Mouse (Mus musculus) frontal cortex, postnatal 14 days (tissue): ENCODE results near the gene Eva1c.
"Not testable (repeated sequence)": the region's sequence is repeated elsewhere in the genome, so short reads cannot be mapped to it uniquely, and the experiment has no call there.

Experiments used
- DNase-seq, 2 experiments: peaks; one replicate each; pipeline ENCODE4 v3.0.0; 2022; ENCODE audit warnings: low spot score in 2 of 2

The Eva1c gene

DNA sequence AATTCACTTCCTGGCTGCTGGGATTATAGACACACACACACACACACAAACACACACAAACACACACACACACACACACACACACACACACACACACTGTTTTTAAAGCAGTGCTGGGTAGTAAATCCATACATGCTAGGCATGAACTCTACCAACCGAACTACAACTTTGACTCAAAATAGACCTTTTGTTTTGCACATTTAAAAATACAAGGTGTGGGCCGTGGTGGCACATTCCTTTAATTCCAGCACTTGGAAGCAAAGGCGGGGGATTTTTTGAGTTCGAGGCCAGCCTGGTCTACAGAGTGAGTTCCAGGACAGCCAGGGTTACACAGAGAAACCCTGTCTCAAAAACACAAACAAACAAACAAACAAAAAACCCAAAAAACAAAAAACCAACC, 2.5 kb upstream of the Eva1c start:
- DNase-seq = not testable (repeated sequence)

DNA sequence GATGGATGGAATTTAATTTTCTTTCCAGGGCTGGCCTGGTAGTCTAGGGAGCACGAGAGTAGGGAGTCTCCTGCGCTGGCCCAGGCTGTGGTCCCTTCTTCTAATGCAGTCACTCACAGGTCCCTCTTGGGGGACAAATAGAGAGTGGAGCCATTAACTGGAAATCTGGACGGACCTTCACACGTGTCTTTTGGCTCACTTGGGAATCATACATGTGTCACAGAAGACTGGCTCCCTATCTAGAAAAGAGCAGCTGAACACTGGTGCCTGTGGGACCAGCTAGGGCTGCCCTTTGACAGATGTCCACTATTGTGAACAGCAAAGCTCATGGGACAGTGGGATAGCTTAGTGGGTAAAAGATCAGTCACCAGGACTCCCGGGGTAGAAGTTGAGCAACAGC, 478 bp upstream of the Eva1c start:
- no peak for DNase-seq

DNA sequence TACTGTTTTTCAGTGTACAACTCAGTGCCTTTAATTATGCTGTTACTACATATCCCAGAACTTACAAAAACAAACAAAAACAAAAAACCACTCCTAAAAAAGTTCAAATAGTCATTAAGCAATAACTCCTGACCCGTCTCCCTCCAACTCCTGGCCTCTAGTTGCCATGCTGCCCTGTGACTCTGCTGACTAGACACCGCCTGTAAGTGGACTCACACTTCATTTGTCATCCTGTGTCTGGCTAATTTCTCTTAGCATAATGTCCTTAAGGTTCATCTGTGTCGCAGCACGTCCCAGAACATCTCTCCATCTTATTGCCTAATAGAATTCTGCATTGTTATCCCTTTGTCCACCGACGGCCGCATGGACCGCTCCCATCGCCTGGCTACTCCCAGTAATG, 979 bp downstream of the Eva1c start:
- DNase-seq = no peak

DNA sequence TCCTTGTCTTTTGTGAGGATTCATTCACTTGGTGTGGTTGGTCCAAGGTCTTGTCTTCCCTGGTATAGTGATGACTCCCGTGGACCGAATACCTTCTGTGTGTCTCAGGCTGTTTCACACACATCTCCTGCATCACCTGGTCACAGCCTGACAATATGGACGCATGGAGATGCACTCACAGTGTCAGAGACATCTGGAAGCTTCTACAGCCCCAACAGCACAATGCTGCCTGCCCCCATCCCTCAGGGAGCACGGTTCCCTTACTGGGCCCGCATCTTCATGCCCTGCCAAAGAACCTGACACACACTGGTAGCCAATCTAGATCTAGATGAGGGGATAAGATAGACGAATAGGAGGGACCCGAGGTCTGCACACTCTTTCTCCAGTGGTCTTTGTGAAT, 2.6 kb downstream of the Eva1c start:
- DNase-seq = no peak

DNA sequence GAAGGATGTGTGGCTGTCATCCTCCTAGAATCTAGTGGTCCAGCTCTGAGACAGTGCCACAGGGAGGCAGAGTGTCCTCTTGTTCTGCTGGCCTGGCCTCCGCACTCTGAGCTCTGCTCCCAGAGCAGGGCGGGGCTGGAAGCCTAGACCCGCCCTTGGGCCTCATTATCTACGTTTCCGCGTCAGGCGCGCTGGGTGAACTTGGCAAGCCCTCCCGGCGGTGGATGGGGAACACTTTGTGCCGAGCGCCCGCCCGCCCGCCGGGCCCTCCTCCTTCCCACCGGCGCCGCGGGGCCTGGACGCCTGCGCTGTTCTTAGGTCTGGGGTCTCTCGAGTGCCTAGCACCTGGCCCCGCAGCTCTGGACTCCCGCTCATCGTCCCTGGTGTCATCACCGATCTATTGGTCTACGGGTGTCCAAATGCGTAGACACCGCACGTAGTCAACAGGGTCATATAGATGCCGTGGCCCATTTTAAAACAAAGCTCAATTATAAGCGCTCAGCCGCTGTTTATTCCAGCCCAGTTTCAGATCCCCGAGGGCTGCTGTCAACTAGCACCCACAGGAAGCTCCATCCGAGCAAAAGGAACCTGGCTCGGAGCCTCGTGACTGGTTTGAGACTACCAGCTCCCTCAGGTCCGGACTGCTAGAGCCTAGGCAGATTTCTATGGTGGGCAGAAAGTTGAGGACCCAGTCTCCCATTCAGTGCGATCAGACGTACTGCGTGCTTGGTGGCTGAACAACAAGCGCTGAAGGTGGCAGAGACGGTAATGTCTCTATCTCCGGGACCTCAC, 3.6 kb downstream of the Eva1c start:
- DNase-seq = peak; percentile 32 to 46

DNA sequence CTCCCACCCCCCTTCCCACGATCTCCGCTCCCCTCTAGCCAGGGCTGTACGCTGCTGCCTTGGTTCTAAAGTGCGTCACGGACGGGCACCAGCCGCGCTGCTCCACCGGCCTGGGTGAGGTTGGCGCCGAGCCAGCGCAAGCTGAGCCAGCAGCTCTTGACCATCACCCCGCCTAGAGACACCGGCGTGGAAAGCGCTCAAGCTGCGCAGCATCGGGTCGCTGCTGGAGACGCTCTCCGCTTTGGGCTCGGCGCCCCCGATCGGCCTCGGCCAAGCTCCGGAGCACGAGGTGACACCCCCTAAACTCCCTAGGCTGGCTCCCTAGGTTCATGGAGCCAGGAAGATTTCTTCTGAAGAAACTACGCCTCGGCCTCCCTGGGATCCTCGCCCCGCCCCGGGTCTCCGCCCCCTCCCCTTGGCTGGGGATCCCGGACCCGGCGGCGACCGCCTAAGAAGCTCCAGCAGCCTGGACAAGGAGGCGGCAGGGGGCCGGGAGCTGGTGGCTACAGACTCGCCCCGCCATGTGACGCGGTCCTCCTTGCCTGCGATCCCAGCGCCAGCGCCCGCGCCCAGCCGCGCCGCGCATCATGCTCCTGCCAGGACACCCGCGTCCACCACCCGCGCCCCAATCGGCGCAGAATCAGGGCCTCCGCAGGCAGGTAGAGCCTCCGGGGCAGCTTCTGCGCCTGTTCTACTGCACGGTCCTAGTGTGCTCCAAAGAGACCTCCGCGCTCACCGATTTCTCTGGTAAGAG, 4.3 kb downstream of the Eva1c start:
- peak; percentile 14 to 29 for DNase-seq

DNA sequence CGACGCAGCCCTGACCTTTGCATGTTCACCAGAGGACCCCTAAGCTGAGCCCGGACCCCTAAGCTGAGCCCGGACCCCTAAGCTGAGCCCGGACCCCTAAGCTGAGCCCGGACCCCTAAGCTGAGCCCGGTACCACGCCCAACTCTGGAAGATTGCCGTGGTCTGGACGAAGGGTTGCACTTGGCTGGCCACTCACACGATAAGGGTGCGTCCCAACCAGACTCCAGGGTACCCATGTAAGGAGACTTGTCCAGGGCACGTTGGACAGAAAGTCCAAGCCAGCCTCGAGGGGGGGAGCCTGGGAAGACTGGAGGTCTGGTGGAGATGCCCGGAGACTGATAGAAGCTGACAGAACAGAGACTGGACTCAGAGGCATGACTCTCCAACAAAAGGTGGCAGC, 5.2 kb downstream of the Eva1c start:
- DNase-seq = no peak

DNA sequence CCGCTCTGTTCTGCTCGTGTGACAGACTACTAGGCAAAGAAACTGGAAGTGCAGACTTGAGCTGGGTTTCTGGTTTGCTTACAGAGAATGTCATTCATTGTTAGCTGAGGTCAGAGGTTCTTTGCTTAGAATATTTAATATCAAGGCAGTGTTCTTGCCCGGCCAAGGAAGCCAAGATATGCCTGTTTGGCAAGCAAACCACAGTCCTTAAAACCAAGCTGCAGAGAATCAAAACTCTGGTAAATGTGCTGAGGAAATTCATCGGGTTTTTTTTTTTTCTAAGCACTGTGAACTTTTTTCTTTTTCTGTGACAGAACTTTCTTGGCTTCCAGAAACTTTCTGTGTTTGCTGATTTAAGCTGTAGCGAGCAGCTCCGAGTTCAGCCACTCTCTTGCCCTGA, 6.0 kb downstream of the Eva1c start:
- DNase-seq = no peak

DNA sequence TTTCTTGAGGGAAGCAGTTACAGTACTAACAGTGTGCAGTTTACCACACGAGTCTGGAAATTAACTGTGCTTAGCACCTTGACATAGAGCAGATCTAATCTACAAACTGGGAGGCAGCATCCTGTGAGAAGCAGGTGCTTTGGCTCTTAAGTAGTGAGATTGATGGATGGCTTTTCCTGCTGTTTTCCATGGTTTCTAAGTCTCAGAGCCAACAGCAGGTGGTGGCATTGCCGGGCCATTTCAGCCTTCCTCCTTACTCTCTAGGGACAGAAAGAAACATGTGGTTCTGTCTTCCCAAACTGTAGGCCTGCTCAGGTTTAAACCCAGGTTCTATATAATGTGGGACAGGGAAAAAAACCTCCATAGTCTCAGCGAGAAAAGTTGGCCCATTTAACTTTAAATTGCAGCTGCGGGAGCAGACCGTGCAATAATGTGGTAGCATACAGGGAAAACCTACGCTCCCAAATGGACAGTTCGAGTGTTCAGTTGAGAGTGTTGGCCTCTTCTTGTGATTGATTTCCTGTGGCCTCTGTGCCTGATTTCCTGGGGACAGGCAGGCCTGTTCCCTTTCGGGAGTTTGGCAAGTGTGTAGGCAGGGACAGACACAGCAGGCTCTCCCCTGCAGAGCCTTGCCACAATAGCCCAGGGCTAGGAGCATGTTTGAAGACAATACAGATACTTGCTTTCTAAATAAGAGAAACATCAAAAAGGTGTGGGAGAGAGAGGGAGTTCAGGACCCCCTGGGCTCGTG, 6.7 kb downstream of the Eva1c start:
- no peak for DNase-seq

DNA sequence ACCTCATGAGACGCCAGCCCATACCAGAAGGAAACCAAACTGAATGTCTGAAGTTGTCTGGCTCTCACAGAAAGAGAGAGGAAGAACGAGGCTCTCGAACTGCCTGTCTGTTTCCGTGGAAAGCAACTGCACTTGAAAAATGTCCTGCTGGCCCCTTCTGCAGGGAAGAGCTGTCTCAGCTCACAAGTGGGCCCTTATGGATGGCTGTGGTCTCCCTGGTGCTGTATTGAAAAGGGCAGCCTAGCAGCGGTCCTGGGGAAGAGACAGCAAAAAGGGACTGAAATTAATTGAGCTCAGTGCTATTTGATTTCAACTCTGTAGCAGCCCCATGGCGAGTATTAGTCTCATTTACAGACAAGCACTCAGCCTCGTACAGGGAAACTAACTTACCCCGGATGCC, 10.9 kb downstream of the Eva1c start:
- DNase-seq = no peak

DNA sequence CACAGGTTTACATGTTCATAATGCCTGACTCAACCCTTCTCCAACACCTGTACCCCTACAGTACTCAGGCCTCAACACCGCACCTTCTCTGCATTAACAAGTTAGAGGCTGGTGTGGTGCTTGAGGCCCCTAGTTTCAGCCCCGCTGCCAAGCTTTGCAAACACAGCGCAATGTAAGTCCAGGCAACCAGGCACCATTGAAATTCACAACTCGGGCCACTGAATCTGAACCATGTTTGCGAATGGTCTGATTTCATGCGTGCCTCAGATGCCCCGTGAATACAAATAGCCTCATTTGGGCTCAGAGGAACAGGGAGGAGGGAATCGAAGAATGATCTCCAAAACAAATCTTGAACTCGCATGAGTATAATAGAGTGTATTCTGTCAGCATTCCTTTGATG, 15.6 kb downstream of the Eva1c start:
- no peak for DNase-seq

DNA sequence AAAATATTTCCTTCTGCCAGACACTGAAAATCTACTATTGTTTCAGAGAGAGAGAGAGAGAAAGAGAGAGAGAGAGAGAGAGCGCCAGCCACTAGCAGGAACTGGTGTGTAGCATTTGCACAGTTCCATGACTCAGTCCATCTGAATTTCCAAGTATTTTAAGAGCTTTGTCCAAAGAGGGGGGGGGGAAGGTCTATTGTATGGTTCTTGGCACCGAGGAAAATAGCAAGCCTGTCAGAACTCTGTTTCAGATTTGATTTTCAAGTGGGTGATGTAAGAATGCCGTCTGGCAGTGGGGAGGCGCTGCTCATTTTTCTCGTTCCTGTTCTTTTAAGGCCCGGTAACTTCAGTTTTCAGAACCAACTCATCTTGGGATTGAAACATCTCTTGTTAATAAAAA, 18.5 kb downstream of the Eva1c start:
- DNase-seq = no peak

DNA sequence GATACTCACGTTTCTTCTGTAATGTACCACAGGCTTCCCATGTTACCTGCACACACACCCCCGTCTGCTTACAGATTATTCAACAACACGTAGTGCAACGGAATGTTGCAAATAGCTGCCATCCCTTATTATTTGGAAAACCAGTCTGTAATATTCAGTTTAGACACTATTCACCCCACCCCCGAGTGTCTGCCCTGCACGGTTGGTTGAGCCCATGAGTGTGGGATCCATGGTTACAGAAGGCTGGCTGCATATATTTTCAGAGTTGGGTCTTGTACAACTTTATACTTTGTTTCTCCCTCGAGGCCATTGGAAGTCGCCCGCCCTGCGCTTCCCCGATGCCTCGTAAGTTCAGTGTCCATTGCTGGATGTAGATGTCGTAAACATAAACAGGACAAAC, 19.1 kb downstream of the Eva1c start:
- no peak for DNase-seq

DNA sequence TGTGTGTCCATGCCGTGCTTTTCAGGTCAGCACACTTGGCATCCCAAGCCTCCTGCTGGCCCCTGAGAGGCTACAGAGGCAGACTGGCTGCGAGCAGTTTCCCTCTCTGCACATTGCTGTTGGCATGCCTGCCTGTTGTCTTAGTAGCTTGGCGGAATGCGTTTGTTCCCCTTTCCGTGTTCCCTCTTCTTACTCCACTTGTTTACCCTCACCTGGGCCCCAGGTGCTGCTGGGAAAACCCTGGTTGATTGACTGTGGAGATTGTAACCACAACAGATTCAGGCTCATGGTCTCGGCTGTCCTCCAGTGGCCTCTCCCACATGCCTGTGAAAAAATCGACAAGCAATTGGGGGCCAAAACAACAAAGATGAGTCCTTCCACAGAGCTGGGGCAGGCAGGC, 22.2 kb downstream of the Eva1c start:
- DNase-seq = no peak

DNA sequence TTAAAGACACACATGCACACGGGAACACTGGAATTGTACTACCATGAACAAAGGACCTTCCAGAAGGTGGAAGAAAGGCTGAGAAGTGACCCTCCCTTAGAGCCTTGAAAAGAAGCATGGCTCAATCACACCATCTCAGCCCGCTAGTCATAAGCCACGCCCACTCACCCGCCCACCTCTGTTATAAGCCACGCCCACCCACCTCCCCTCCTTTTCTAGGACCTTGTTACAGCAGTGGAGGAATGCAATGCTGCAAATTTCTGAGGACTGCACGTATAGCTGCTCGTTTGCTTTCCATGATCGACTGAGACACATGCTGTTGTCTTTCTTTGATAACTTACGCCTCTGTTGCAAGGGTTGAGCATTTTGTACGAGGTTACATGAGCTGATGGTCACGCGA, 22.7 kb downstream of the Eva1c start:
- no peak for DNase-seq

DNA sequence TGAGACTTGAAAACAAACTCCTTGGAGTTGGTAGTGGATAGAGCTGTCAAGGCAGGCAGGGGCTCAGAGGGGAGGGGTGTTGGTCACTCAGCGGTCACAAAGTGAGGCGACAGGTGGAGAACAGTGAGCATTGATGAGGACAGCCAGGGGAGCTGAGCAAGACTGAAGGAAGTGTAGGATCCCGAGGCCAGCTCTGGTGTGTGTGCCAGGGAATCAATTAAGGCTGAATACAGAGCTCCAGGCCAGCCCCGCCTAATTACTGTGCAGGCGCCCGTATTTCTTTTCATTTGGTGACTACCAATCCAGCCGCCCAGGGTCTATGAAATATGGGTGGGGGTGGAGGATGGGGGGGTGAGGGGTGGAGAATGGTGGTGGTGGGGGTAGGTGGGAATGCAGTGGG, 24.4 kb downstream of the Eva1c start:
- DNase-seq = no peak

DNA sequence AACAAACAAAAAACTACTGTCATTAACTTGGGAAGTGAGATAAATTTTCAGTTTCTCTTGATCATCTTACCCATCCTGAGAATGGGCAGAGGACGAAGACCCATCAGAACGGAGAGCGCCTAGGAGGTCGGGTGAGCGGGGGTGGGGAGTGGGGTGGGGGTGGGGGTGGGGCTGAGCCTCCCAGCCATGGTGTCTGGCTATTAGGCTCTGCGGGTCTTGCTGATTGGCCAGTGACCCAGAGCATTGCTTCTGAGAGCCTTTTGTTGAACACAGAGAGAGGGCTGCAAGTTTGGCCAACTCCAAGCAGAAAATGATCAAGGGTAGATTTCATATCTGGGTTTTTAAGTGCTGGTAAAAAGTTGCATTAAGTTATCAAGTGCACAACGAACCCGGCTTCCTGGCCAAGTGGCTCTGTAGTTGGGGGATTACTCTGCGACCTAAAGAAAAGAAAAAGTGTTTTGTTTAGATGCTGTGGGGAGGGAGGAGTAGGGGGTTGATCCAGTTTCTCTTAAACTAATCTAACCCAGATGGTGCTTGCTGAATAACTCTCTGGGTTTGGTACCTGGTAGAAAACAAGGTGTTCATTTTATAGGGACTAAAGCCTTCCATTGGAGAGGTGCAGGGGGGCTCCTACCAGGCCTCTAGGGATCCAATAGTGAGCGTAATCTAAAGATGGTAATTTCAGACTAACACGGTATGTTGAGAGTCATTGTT, 25.3 kb downstream of the Eva1c start:
- DNase-seq = no peak

DNA sequence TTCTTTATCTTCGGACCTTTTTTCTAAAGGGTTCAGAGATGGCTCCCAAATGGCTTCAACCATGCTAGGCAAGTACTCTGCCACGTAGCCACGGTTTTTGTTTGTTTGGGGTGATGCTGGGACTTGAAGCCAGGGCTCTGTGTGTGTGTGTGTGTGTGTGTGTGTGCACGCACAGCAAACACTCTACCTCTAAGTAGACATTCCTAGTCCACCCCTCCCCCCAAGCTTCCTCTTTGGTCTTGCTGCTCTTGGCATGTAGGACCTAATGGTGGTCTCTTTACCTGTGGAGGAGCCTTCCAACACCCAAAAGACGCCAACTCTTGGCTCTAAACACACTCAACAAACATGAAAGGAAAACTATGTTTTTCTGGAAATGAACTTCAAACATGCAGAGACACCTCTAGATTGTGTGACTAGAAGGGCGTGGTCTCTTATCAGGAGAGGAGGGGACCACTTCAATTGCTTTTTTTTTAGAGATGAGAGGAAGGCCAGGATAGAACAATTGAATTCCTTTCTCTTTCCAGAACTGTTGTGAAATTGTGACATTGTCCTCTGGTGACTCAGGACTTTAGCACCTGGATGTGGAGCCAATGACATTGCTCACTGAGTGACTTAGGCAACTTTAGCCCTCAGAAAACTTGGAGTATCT, 30.2 kb downstream of the Eva1c start:
- DNase-seq = no peak

DNA sequence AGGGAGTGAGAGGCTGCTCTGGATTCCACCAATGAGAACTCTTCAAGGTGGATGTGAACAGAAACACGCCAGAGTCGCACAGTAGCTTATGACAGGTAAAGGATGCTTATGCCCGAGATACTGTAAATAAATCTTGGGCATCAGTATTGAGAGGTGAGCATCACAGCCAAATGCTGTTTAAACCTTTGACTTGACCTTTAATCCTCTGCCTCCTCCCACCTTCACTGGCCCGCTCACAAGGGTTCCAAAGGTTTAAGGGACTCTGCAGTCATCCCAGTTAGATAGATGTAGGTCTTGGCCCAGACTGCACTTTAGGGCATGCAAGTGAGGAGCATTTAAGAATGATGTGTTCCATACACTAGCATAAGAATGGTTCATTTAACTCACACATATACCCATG, 31.7 kb downstream of the Eva1c start:
- no peak for DNase-seq

DNA sequence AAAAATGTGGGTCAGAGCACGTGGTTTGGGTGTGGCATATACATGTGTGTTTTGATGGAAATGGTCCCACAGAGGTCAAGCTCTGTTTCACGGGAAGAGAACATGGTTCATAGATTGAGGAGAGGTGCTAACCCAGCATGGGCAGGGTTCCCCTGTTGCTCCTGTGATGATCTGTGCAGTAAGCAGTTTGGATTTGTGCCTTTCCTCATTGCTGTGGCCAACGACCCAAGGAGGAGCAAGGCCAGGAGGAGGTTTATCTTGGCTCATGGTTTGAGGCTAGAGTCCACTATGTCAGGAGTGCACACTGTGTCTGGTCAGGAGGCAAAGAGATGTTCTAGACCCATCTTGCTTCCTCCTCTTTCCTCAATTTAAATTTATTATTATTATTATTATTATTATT, 36.5 kb downstream of the Eva1c start:
- no peak for DNase-seq

DNA sequence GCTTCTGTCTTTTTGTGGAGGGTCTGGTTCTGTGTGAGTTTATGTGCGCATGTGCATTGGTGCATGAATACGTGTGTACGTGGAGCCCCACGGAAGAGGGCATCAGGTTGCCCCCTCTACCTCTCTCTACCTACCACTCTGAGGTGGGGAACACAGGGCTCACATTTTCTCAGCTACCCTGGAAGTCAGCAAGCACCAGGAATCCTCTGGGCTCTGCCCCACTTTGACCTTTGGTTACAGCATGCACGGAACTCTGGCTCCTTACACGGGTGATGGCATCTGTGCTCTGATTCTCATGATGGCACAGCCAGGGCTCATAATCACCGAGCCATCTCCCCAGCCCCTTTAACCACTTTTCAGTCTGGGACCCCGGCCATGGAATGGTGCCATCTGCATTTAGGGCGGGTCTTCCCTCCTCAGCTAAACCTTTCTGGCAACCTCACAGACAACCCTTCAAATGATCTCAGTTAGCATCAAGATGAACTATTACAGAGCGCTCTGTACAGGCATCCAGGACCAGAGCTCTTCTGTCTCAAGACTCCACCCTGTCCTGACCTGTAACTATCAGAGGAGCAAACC, 37.0 kb downstream of the Eva1c start:
- DNase-seq = no peak
